Mouse (Mus musculus): ENCODE results near the gene Hnrnpa3. TPM values are rescaled to one million over a fixed set of nuclear protein-coding genes. Genes with fewer than 3 reads are reported as not detected.
A peak's percentile ranks its signal among the peaks of the same experiment; 100 is the strongest.
"Not testable (repeated sequence)": the region's sequence is repeated elsewhere in the genome, so short reads cannot be mapped to it uniquely, and the experiment has no call there.

The Hnrnpa3 gene
- total RNA-seq, 2 experiments from 2014 or later, result 316 to 327 TPM

DNA sequence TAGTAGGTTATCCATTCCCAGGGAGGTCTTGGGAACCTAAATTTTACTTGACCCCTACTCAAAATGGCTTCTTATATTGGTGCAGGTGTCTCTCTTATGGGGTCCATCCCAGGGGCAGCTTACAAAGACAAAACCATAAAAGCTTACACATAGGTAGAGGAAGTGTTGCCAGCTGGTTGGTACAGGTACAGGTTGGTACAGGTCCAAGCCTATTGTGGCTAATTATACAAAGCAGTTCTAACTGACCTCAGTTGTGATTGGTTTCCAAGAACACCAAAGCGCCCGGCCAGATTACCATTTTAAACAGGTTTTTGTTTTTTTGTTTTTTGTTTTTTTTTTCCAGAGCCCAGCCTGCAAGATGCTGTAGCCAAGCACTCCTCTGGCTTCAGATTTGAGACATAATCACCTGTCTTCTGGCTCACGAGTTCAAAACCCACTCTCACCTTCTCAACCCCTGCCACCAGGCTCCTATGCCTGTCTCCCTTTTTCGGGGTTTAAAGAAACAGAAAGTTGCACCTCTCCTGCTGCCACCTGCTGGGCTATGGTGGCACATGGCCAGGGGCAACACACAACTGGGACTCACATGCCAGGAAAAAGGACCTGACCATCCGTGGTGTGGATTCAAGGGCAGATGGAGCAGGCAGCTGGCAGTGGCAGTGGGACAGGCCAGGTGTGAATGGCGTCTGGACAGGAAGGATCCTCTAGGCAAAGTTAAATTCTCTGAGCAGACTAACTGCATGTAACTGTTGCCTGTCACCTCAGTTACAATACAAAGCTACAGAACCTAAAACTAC lies 22.6 kb upstream of the Hnrnpa3 start:
- no peak for DNase-seq (ENCODE audit: low spot score in 2 of 2)

DNA sequence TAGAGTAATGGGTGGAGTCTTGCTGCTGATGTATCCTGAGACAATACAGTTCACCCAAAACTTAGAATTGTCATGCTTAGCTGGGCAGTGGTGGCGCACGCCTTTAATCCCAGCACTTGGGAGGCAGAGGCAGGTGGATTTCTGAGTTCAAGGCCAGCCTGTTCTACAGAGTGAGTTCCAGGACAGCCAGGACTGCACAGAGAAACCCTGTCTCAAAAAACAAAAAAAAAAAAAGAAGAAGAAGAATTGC lies 22.1 kb upstream of the Hnrnpa3 start:
- not testable (repeated sequence) for DNase-seq (ENCODE audit: low spot score in 2 of 2)

DNA sequence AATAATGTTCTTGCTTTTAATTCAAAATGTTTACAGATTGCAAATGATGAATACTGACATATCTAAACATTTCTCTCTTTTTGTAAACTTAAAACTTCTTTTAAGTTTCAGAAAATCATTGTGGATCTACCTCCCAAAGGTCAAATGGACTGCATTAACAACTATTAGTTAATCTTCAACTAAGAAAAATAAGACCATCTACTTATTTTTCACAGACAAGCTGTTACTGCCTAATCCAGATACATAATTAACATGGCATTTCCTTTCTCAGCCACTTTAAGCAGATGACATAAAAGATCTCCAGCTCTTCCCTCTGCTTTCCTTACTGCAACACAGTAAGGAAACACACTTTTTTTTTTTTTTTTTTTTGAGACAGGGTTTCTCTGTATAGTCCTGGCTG lies 21.7 kb upstream of the Hnrnpa3 start:
- no peak for DNase-seq (ENCODE audit: low spot score in 2 of 2)

DNA sequence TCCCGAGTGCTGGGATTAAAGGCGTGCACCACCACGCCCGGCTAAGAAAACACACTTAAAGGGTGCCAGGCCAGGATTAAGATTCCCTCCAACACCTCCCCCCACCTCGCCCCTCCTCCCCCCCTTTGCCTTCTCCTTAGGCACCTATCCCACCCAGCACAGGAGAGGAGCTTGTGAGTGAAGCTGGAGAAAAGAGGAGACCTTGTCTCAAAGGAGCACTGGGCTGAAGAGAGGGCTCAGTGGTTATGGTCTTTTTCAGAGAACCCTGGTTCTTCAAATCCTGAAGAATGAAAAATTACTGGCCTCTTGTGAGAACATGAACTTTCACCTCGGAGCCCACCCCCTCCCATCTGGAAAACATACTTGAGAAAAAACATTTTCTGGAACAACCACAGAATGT lies 21.2 kb upstream of the Hnrnpa3 start:
- not testable (repeated sequence) for DNase-seq (ENCODE audit: low spot score in 2 of 2)

DNA sequence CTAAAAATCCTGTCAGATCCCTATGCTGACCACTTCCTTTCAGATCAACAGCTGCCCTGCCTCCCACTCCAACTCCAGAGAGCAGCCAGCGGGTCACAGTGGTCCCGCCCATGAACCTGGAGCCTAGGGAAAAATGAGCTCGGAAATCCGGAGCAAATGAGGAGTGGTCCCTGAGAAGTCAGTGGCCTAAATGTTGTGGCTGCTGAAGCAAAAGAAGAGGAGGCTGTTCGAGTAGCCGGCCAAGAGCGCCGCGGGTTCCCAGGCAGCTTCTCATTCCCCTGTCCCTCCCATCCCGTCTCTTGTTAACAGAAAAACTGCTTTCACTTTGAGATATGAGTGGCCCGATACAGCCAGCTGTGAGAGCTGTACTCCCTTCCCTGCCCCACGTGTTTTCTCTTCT lies 19.5 kb upstream of the Hnrnpa3 start:
- DNase-seq (ENCODE audit: low spot score in 2 of 2), result not testable (repeated sequence)

DNA sequence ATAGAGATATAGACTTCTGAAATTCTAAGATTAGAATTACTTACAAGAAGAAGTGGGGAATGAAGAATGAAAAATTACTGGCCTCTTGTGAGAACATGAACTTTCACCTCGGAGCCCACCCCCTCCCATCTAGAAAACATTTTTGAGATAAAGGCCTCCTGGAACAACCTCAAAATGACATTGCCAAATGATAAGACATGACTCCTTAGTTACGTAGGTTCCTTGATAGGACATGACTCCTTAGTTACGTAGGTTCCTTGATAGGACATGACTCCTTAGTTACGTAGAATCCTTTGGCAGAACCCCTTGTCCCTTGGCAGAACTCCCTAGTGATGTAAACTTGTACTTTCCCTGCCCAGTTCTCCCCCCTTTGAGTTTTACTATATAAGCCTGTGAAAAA lies 16.7 kb upstream of the Hnrnpa3 start:
- DNase-seq (ENCODE audit: low spot score in 2 of 2), result not testable (repeated sequence)

DNA sequence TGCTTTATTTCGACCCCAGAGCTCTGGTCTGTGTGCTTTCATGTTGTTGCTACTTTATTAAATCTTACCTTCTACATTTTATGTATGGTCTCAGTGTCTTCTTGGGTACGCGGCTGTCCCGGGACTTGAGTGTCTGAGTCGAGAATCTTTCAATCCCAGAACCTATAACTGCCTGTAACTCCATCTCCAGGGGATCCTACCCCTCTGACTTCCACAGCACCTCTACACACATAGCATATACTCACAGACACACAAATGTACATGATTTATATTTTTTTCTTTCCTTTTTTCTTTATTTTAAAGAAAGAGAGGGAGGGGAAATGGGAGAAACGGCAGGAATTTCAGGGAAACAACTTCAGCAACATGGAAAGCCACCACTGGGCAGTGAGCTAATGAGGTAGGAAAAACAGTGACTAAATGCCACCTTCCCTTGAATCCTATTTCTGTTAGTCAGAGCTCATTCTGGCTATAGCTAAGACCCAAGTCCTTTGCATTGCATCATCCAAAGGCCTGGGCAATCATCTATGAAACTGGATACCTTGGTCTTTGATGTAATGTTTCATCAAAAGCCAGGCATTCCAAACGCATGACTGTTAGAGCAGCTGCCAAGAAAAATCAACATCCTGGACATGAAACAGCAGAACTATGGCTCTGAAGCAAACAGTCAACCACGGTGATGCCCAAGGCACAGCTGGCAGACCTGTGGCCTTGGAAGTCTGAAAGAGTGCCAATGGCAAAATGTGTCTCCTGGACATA lies 16.1 kb upstream of the Hnrnpa3 start:
- DNase-seq (ENCODE audit: low spot score in 2 of 2), result no peak

DNA sequence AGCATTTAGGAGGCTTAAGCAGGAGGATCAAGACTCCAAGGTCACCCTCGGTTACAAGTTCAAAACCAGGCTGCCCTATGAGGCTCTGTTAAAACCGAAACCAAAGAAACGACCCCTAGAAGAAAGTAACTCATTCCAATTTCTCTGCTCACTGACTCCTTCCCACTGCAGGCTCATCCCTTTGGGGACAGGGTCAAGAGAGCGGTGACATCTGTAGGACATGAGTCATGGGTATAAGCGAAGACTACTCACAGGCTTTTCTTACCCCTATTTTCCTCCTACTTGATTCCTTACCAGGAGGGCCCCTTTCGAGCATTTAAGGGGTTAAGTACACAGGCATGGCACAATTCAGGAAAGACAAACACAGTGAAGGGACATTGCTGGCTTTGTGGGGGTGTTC lies 15.1 kb upstream of the Hnrnpa3 start:
- DNase-seq (ENCODE audit: low spot score in 2 of 2), result no peak

DNA sequence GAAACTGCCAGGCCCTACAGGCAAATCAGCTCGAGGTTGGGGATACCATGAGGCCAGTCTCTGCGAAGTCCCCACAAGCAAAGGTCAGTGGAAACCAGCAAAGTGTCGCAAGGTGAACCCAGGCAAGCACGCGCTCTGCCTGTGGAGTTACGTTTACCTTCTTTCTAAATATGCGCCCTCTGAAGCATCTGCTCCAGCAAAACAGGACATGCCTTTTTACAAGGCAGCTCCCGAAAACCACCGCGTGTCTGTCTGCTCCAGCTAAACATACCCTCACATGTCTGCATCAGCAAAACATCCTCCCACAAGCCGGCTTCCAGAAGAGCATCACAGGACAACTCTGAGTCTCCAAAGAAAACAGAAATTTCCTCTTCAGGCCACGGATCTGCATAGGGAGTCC lies 13.8 kb upstream of the Hnrnpa3 start:
- no peak for DNase-seq (ENCODE audit: low spot score in 2 of 2)

DNA sequence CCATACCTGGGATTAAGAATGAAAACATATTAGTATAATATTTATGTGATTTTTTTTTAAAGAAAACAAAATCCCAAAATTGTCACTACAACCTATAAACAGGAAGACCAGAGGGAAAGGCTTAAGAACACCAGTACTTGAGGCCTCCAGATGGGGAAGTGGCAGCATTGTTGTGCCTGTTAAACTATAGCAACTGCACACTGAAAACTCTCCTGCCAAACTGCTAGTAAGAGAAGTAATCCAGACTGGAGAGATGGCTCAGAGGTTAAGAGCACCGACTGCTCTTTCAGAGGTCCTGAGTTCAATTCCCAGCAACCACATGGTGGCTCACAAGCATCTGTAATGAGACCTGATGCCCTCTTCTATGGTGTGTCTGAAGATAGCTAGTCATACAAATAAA lies 8.6 kb upstream of the Hnrnpa3 start:
- DNase-seq (ENCODE audit: low spot score in 2 of 2), result no peak

DNA sequence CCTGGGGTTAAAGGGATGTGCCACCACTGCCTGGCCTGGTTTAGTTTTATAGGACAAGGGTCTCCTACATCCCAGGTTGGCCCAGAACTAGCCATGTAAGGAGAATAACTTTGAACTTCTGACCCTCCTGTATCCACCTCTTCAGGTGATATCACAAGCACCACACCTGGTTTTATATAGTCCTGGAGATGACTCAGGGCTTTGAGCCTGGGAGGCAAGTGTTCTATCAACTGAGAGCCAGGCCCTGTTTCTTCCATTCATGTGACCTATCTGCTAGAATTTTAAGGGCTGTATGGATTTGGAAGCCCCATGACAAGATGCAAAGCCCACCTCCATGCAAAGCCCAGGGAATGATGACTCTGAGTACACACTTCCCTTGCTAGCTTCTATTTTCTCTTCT lies 5.9 kb upstream of the Hnrnpa3 start:
- no peak for DNase-seq (ENCODE audit: low spot score in 2 of 2)

DNA sequence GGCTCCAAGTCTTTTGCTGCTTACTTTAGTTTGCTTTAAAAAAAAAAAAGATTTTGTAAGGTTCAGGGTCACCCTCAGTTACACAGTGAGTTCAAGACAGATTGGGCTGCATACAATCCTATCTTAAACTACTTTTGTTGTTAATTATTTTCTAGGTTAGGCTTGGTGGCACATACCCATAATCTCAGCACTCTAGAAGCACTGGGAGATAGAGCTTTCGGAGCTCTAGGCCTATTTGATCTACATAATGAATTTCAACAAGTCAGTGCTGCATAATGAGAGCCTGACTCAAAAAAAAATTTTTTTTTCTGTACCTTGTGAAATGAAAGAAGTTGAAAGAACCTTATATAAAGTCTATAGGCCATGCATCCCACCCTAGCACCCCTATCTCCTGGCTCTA lies 4.4 kb upstream of the Hnrnpa3 start:
- no peak for DNase-seq (ENCODE audit: low spot score in 2 of 2)

DNA sequence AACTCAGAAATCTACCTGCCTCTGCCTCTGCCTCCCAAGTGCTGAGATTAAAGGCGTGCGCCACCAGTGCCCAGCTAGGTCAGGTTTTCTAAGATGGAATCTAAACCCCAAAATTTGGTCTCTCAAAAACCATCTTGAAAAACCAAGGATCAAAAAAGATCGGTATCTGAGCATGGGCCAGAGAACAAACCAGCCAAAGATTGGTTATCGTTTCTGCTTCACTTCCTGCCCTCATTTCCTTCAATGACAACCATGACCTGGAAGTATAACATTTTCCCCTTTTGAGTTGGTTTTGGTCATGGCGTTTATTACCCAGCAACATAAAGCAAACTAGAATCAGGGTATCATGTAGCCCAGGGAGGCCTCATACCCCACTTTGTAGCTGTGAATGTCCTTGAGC lies 2.1 kb upstream of the Hnrnpa3 start:
- no peak for DNase-seq (ENCODE audit: low spot score in 2 of 2)

DNA sequence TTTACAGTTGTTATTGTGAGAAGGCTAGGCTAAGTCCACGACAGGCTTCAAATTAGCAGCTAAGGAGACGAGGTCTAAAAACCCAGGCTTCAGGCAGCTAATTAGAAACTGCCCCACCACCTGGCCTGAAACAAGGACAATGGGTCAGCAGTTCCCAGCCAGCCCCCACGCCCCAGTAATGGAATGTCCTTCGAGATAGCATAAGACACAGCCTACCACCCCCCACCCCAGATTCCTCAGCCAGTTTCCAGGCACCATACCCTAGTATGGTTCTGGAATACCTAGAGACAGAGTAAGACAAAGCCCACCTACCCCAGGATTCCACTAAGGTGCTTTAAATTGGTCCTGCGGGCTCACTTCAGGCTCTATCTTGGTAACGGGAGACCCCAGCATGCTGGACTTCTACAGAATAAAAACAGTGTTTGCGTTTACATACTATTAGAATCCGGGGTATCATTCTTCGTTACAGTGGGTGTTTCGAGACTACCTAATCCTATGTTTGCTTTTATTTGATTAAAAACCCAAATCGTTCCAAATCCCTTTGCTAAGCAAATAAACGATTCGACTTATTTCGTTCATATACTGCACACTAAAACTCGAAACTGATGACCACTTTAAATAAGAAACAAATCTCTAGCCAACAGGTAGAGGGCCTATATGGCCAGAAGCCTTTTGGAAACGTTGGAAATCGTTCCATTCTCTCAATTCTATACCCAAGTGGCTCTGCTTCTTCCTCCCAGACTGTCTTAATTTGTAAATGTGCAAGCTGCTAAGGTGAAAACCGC lies 962 bp upstream of the Hnrnpa3 start:
- peak in 1 of 2 experiments; percentile 11 for DNase-seq (ENCODE audit: low spot score in 2 of 2)

DNA sequence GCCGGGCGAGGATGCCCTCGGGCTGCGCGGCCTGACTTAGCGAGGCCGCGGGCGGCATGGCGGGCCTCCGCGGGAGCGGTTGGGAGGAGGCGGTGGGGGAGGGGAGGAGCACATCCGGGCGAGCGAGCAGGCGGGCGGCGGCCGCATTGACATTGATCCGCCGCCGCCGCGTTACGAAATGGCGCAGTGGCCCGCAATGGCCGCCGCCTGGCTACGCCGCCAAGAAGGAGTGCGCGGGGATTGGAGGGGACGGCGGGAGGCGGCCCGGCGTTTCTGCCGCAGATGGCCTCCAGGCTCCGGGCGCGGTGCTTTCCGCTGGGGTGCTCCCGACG lies 534 bp downstream of the Hnrnpa3 start:
- DNase-seq (ENCODE audit: low spot score in 2 of 2), result peak; percentile 93

DNA sequence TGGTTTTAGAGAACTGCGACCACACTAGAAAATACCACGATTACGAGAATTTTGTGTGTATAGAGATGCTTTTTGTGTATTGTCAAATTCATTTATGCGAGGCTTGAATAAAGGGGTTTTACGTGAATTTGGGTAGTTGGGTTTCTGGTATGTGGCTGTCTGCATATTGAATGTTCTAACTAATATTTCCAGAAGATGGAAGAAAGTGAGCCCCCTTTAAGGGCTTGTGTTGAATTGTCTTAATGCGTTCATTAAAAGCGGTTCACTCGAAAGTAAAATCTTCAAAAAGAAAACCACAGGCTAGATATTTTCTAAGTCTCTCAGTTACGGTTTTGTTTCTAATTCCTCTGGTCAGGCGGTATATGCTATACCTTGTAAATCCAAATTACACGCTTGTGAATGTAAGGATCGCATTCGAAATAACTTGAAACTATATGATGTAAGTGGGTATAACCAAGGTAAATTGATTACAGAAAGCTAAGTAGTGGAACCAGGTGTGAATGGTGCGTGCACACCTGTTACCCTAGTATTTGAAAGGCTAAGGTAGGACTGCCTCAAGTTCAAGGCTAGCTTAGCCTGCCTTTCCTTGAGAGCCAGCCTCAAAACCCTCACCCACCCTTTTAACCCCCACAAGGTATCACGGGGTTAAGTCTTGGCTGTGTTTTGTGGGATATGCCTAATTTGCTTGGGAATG lies 1.3 kb downstream of the Hnrnpa3 start:
- no peak for DNase-seq (ENCODE audit: low spot score in 2 of 2)

DNA sequence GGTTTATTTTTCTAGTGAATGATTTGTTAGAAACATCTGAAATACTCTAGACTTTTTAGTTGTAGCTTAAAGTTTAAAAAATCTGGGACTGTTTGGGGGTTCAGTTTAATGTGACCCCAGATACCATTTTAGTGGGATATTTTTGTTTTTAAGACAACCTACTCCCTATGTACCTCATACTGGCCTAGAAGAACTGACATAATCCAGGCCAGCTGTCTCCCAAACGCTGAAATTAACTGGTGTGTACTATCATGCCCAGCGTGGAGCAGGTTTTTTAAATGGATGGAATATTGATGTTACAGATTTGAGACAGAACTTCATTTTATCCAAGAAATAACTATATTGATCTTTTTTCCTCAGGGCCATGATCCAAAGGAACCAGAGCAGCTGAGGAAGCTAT lies 2.0 kb downstream of the Hnrnpa3 start:
- DNase-seq (ENCODE audit: low spot score in 2 of 2), result no peak

DNA sequence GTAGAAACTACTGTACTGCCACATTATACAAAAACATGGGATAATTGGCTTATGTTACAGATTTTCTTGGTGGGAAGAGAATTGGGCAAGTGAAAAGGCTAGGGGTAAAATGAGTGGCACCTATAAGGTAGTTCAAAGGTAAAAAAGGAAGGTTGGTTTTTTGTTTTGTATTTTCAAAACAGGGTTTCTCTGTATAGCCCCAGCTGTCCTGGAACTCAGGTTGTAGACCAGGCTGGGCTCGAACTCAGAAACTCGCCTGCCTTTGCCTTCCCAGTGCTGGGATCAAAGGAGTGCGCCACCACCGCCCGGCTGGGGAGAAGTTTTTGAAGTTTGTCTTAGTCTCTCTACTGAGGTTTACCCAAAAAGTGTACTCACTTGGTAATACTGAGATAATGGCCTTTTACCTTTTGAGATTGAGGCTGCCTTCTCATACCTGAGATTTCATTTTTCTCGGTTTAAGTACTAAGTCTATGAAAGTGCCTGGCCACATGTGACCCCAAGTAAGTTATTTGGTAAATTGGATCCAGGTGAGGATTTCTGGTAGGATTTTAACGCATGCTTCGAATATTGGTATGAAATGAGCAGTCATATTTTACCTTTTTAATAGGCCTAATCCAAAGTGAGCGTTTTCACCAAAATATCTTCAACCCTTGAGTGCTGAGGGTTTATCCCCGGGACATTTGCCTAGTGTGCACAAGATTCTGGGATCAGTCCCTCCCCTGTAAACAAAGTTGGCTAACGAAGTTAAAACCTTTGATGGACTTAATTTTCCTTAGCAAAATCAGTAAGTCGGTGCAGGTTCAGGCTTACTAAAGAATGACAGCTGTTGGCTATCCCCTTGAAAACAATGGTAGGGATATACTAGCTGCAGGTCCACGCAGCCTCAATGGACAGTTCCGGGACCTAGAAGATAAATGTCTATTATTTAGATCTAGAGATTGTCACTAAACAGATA lies 10.7 kb downstream of the Hnrnpa3 start:
- DNase-seq (ENCODE audit: low spot score in 2 of 2), result no peak

DNA sequence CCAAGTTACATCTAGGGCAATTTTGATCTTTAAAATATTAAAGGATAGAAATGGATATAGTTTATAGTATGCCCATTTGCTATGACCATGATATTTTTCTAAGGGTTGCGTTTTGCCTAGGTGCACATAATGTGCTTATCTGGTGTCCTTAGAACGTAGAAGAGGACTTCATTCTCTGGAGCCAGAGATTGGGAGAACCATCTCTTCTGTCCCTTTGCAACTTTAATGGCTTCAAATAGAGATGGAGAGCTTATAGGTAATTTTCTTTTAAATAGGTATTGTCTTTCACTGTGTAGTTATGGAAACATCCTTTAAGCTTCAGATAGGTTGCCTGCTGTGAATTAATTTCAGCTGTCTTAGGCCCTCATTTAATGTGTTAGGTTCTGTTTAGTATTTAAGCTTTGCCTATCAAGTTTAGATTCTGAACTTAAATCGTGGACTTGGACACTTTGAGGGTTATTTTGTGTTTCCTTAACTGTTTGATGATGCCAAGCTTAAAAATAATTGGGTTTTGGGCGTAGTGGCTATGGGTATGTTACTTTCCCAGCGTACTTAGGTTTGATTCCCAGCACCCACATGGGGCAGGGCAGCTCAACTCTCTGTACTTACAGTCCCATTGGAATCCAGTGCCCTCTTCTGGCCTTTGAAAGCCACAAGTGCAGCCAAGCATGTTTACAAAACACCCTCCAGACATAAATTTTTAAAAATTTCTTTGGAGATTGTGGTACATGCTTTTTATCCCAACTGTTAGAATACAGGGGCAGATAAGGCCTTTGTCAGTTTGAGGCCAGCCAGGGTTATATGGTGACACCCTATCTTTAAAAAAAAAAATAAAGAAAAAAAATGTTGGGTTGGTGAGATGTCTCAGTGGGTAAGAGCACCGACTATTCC lies 11.6 kb downstream of the Hnrnpa3 start:
- no peak for DNase-seq (ENCODE audit: low spot score in 2 of 2)

DNA sequence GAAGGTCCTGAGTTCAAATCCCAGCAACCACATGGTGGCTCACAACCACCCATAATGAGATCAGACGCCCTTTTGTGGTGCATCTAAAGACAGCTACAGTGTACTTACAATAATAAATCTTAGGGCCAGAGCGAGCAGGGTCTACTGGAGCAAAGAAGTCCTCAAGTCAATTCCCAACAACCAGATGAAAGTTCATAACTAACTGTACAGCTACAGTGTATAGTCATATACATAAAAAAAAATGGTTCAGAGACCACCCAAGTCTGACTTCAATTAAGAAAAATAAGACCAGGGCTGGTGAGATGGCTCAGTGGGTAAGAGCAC lies 12.2 kb downstream of the Hnrnpa3 start:
- DNase-seq (ENCODE audit: low spot score in 2 of 2), result no peak
